Mouse (Mus musculus): ENCODE results near the gene Ajuba.

DNA sequence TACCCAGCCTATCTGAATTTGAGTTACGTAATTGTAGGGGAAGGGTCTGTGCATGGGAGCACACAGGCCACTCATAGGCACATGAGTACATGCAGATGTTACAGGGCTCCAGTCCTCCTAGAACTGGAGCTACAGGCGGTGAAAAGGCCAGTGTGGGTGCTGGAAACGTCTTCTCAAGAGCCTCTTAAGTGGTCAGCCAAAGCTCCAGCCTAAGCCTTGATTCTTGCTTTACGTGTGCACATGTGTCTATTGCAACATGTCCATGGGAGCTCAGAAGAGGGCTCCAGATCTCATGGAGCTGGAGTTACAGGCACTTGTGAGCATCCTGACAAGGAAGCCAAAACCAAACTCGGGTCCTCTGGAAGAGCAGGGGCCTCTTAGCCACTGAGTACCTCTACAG, 32.7 kb downstream of the Ajuba start:
- TF ChIP-seq GATA1 (IDR thresholded peaks at IDR 0.05; ENCODE audit: borderline replicate concordance, low read length) (no peak), FLI1 (IDR thresholded peaks at IDR 0.05; ENCODE audit: low read length) (no peak)
